Mouse (Mus musculus) midbrain, embryonic 13.5 days (tissue): ENCODE data around the gene Itln1. TPM values are rescaled to one million over a fixed set of nuclear protein-coding genes. Genes with fewer than 3 reads are reported as not detected.

ENCODE experiments used
- ATAC-seq: fragments of 200-750 bp; cut with Nextera tagmentation; 2 replicates; pipeline ENCODE4 v1.8.0; 2017; ENCODE audit warnings: mild to moderate bottlenecking, moderate TSS enrichment, moderate library complexity
- H3K27ac ChIP-seq: fragments of 300-500 bp; sonication (generic); 2 replicates; pipeline ENCODE4 v1.5.1; 2015; ENCODE audit warnings: inconsistent platforms, mild to moderate bottlenecking, moderate library complexity
- H3K27me3 ChIP-seq: fragments of 300-500 bp; sonication (generic); 2 replicates; pipeline ENCODE4 v1.6.1; 2015; ENCODE audit warnings: mild to moderate bottlenecking, inconsistent platforms
- H3K36me3 ChIP-seq: fragments of 300-500 bp; sonication (generic); 2 replicates; pipeline ENCODE4 v1.6.1; 2015; ENCODE audit warnings: mild to moderate bottlenecking, inconsistent platforms
- H3K4me1 ChIP-seq: fragments of 300-500 bp; sonication (generic); replicated peaks from 2 replicates; pipeline ENCODE4 v1.6.1; 2015; ENCODE audit warnings: inconsistent platforms
- H3K4me2 ChIP-seq: fragments of 300-500 bp; sonication (generic); replicated peaks from 2 replicates; pipeline ENCODE4 v1.6.1; 2015; ENCODE audit warnings: moderate library complexity, mild to moderate bottlenecking, inconsistent platforms
- H3K4me3 ChIP-seq: fragments of 300-500 bp; sonication (generic); replicated peaks from 2 replicates; pipeline ENCODE4 v1.5.1; 2015; ENCODE audit warnings: mild to moderate bottlenecking, inconsistent platforms
- H3K9ac ChIP-seq: fragments of 300-500 bp; sonication (generic); replicated peaks from 2 replicates; pipeline ENCODE4 v1.6.1; 2015; ENCODE audit warnings: mild to moderate bottlenecking, inconsistent platforms
- H3K9me3 ChIP-seq: fragments of 300-500 bp; sonication (generic); 2 replicates; pipeline ENCODE4 v1.6.1; 2016; ENCODE audit warnings: mild to moderate bottlenecking, inconsistent platforms
- WGBS: fragments of 180-500 bp; shearing (Covaris S2); methylation state at CpG from one replicate; pipeline ENCODE4 v1.1.7; 2015; 5-methylcytosine and 5-hydroxymethylcytosine counted together
- polyA plus RNA-seq: library from polyadenylated mRNA; unstranded; fragments of >200 nt; fragmentation: Nextera tagmentation; extraction: Ambion mirVana; gene quantifications from 2 replicates; pipeline ENCODE4 v1.2.1, GENCODE M21; 2015

Itln1 gene
- not detected in 2 replicates for polyA plus RNA-seq

DNA sequence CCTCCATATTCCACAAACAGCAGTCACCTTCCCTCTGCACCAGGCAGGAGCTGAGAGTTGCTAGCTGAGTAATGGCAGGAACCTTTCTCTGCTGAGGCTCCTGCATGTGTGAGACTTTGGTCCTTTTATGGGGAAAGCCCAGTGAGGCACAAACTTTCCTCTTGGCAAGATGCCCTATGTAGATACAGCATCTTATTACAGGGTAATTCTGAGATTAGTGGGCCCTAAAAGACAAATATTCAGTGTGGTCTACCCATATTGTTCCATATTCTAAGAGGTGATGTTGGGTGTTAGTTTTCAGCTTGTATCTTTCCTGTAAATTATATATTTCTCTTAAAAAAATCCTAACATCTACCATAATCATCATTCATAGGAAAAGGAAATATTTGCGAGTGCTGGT lies at the start of gene Itln1:
Itln1 (minus strand) TSS at position 101 of the 400 bp plus-strand sequence.
- Histone ChIP-seq H3K4me3 (no peak within 1 kb of the TSS), H3K4me1 (no peaks in the 10 kb centered on the region), H3K27ac (no peak within 1 kb of the TSS), H3K9ac (no peak within 1 kb of the TSS), H3K27me3 (no peaks in the 10 kb centered on the region), H3K4me2 (no peak within 1 kb of the TSS), H3K36me3 (no peaks in the 10 kb centered on the region), H3K9me3 (no peaks in the 10 kb centered on the region)
- 94% methylated on average over 1 of the region's 1 CpGs for WGBS
- no peak for ATAC-seq

DNA sequence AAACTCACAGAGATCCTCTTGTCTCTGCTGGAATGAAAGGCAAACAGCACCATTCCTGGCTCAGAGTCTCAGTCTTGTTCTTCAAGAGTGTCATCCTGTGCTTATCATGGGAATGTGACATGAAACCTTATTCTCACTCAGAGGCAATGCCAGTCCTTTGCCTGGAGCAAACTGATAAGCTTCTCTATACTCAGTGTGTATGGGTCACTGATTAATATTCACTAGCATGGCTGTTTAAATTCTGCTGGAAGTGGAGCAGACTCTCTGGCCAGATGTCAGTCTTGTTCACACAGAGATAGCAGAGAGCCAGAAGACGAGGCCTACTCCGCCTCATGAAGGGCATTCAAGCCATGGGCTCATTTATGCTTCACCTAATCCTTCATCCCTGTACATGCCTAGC lies 49.5 kb upstream of the Itln1 start:
- WGBS, result 83% methylated on average over 2 of the region's 2 CpGs
- H3K36me3 ChIP-seq, result no peaks in the 10 kb centered on the region
- no peaks in the 10 kb centered on the region for H3K4me1 ChIP-seq
- H3K27me3 ChIP-seq, result no peaks in the 10 kb centered on the region
- ATAC-seq, result no peak
- no peak overlapping the region for H3K27ac ChIP-seq
- no peaks in the 10 kb centered on the region for H3K9me3 ChIP-seq
- H3K4me2 ChIP-seq, result no peak overlapping the region
- H3K9ac ChIP-seq, result no peak overlapping the region
- no peak overlapping the region for H3K4me3 ChIP-seq

GRCm38 (mm10) chr1:171577168-171577567 lies 42.1 kb upstream of the Itln1 start:
- Histone ChIP-seq H3K4me2 (no peak overlapping the region), H3K27me3 (no peaks in the 10 kb centered on the region), H3K27ac (no peak overlapping the region), H3K9me3 (no peaks in the 10 kb centered on the region), H3K4me3 (no peak overlapping the region), H3K36me3 (no peaks in the 10 kb centered on the region), H3K9ac (no peak overlapping the region), H3K4me1 (no peaks in the 10 kb centered on the region)
- ATAC-seq, result no peak
- WGBS, result 85% methylated on average over 7 of the region's 7 CpGs

DNA sequence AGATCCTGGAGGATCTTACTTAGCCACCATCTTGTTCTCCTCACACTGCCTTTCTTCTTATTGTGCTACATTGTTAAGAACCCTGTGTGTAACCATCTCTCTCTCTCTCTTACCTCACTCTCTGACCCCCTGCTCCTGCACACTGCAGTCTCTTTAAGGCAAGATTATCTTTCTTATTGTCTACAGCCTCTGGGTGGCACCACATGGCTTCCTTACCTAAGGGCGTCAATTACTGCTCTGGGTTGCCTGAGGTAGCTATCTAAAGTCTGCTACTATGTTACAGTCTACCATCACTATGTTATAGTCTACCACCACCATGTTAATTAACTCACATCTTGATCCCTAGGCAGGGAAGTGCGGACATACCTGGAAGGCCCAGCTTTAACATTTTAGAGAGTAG lies 33.3 kb upstream of the Itln1 start:
- Histone ChIP-seq H3K9me3 (no peaks in the 10 kb centered on the region), H3K4me2 (no peak overlapping the region), H3K27ac (no peak overlapping the region), H3K9ac (no peak overlapping the region), H3K4me1 (no peaks in the 10 kb centered on the region), H3K36me3 (no peaks in the 10 kb centered on the region), H3K27me3 (no peaks in the 10 kb centered on the region), H3K4me3 (no peak overlapping the region)
- no peak for ATAC-seq
- WGBS, result 47% methylated on average over 2 of the region's 2 CpGs

GRCm38 (mm10) chr1:171566777-171567176 lies 31.7 kb upstream of the Itln1 start:
- Histone ChIP-seq H3K9me3 (no peaks in the 10 kb centered on the region), H3K4me2 (no peak overlapping the region), H3K27me3 (no peaks in the 10 kb centered on the region), H3K9ac (no peak overlapping the region), H3K4me1 (no peaks in the 10 kb centered on the region), H3K4me3 (no peak overlapping the region), H3K36me3 (no peaks in the 10 kb centered on the region), H3K27ac (no peak overlapping the region)
- 0 out of 2 replicates have a peak, but pooled peaks have one; percentile 56 for ATAC-seq
- WGBS, result 27% methylated on average over 8 of the region's 8 CpGs

DNA sequence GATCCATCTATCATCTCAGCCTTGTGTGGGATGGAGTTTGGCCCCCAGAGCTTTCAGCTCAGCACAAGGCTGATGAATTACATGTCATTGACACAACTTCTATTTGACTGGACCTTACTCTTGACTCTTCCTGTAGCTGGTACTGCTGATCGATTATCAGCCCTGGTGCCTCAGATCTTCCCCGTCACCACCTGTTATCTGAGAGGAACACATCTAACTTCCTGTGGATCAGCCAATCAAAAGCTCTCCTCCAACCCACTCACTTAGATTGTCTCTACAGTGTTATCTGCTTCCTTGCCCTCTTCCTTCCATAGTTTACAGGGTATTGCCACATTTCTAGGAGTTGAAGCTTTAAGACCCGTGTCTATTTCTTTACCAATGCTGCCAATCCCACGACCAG lies 30.8 kb upstream of the Itln1 start:
- no peak for ATAC-seq
- Histone ChIP-seq H3K27ac (no peak overlapping the region), H3K27me3 (no peaks in the 10 kb centered on the region), H3K36me3 (no peaks in the 10 kb centered on the region), H3K4me3 (no peak overlapping the region), H3K4me2 (no peak overlapping the region), H3K9ac (no peak overlapping the region), H3K4me1 (no peaks in the 10 kb centered on the region), H3K9me3 (no peaks in the 10 kb centered on the region)
- 80% methylated on average over 4 of the region's 4 CpGs for WGBS

- WGBS, result 60% methylated on average over 3 of the region's 3 CpGs
- Histone ChIP-seq H3K4me2 (no peak overlapping the region), H3K27ac (no peak overlapping the region), H3K4me3 (no peak overlapping the region), H3K27me3 (no peaks in the 10 kb centered on the region), H3K4me1 (no peaks in the 10 kb centered on the region), H3K9ac (no peak overlapping the region), H3K9me3 (no peaks in the 10 kb centered on the region), H3K36me3 (no peaks in the 10 kb centered on the region)
- no peak; the same call in 1 of the 2 replicates for ATAC-seq
Measured at GRCm38 (mm10) chr1:171564247-171564646, 29.2 kb upstream of the Itln1 start.

DNA sequence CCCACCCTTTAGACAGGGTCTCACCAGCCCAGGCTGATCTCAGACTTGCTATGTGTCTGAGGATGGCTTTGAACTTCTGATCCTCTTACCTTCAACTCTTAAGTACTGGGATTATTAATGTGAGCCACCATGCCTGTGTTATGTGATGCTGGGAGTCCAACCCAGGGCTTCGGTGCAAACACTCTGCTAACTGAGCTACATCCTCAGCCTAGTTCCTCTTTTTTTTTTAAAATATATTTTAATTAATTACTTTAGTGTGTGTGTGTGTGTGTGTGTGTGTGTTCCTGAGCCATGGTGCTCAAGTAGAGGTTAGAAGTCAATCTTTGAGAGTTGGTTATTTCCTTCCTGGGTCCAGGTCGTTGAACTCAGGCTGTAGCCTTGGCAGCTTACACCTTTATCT lies 27.9 kb upstream of the Itln1 start:
- no peak overlapping the region for H3K9ac ChIP-seq
- H3K4me3 ChIP-seq, result no peak overlapping the region
- ATAC-seq, result no peak
- 92% methylated on average over 2 of the region's 2 CpGs for WGBS
- H3K4me2 ChIP-seq, result no peak overlapping the region
- no peaks in the 10 kb centered on the region for H3K27me3 ChIP-seq
- no peaks in the 10 kb centered on the region for H3K4me1 ChIP-seq
- no peaks in the 10 kb centered on the region for H3K9me3 ChIP-seq
- H3K36me3 ChIP-seq, result no peaks in the 10 kb centered on the region
- no peak overlapping the region for H3K27ac ChIP-seq

- H3K36me3 ChIP-seq, result no peaks in the 10 kb centered on the region
- no peak overlapping the region for H3K4me2 ChIP-seq
- no peak overlapping the region for H3K9ac ChIP-seq
- H3K27ac ChIP-seq, result no peak overlapping the region
- WGBS, result 73% methylated on average over 7 of the region's 11 CpGs
- no peaks in the 10 kb centered on the region for H3K9me3 ChIP-seq
- H3K4me3 ChIP-seq, result no peak overlapping the region
- no peaks in the 10 kb centered on the region for H3K4me1 ChIP-seq
- no peak for ATAC-seq
- no peaks in the 10 kb centered on the region for H3K27me3 ChIP-seq
Measured at GRCm38 (mm10) chr1:171561639-171562225, 26.6 kb upstream of the Itln1 start.

- no peak overlapping the region for H3K9ac ChIP-seq
- H3K27me3 ChIP-seq, result no peaks in the 10 kb centered on the region
- WGBS, result 78% methylated on average over 1 of the region's 1 CpGs
- H3K4me1 ChIP-seq, result no peaks in the 10 kb centered on the region
- no peak overlapping the region for H3K4me2 ChIP-seq
- no peak for ATAC-seq
- H3K4me3 ChIP-seq, result no peak overlapping the region
- no peaks in the 10 kb centered on the region for H3K36me3 ChIP-seq
- no peaks in the 10 kb centered on the region for H3K9me3 ChIP-seq
- no peak overlapping the region for H3K27ac ChIP-seq
Measured at GRCm38 (mm10) chr1:171561200-171561599, 26.1 kb upstream of the Itln1 start.

- Histone ChIP-seq H3K27me3 (no peaks in the 10 kb centered on the region), H3K9me3 (no peaks in the 10 kb centered on the region), H3K4me2 (no peak overlapping the region), H3K27ac (no peak overlapping the region), H3K9ac (no peak overlapping the region), H3K4me3 (no peak overlapping the region), H3K36me3 (no peaks in the 10 kb centered on the region), H3K4me1 (no peaks in the 10 kb centered on the region)
- ATAC-seq, result no peak
- WGBS, result 85% methylated on average over 2 of the region's 2 CpGs
Measured at GRCm38 (mm10) chr1:171560262-171560661, 25.2 kb upstream of the Itln1 start.

- H3K4me2 ChIP-seq, result no peak within 1 kb of the TSS
- H3K9ac ChIP-seq, result no peak within 1 kb of the TSS
- WGBS, result 88% methylated on average over 4 of the region's 4 CpGs
- no peak within 1 kb of the TSS for H3K4me3 ChIP-seq
- H3K9me3 ChIP-seq, result no peaks in the 10 kb centered on the region
- no peaks in the 10 kb centered on the region for H3K36me3 ChIP-seq
- no peaks in the 10 kb centered on the region for H3K4me1 ChIP-seq
- no peak for ATAC-seq
- H3K27ac ChIP-seq, result no peak within 1 kb of the TSS
- no peaks in the 10 kb centered on the region for H3K27me3 ChIP-seq
Measured at GRCm38 (mm10) chr1:171558898-171559297, 23.8 kb upstream of the Itln1 start, which contains the start of gene Cd244a. Gene Cd244a, plus strand, starts transcription at chr1:171559193.

DNA sequence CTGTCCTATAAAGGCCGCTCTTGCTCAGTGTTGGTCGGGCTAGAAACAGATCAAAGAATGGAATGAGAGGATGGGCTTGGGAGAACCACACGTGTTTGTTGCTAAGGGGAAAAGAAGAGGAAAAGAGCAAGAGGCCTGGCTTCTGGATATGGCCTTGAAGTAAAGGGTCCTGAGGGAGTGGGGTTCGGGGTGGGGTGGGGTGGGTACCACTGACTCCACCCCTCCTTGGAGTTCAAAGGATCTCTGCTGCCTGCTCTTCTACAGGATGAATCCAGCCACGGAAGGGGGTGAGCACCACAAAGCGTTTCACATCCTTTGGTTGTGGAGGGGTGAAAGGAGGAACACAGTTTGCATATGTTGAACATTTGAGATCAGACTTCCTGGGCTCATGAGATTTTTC lies 23.3 kb upstream of the Itln1 start:
- no peak overlapping the region for H3K9ac ChIP-seq
- H3K36me3 ChIP-seq, result no peaks in the 10 kb centered on the region
- H3K9me3 ChIP-seq, result no peaks in the 10 kb centered on the region
- no peak overlapping the region for H3K27ac ChIP-seq
- no peak for ATAC-seq
- H3K4me2 ChIP-seq, result no peak overlapping the region
- 78% methylated on average over 6 of the region's 6 CpGs for WGBS
- H3K4me1 ChIP-seq, result no peaks in the 10 kb centered on the region
- H3K27me3 ChIP-seq, result no peaks in the 10 kb centered on the region
- H3K4me3 ChIP-seq, result no peak overlapping the region
